Mouse (Mus musculus) kidney, adult 2 months (tissue): ENCODE data around the gene Cby1. TPM values are rescaled to one million over a fixed set of nuclear protein-coding genes. Genes with fewer than 3 reads are reported as not detected.
"Not testable (repeated sequence)": the region's sequence is repeated elsewhere in the genome, so short reads cannot be mapped to it uniquely, and the experiment has no call there.

ENCODE experiments used
- DNase-seq: peaks from one replicate; pipeline ENCODE4 v3.0.0; 2021
- H3K27ac ChIP-seq: fragments of 200-500 bp; 2 replicates; pipeline ENCODE4 v1.5.1; 2012; ENCODE audit warnings: low read depth, low read length, control low read depth, inconsistent platforms; ENCODE audit not compliant: insufficient read depth
- H3K27me3 ChIP-seq: fragments of 200-500 bp; replicated peaks from 2 replicates; pipeline ENCODE4 v1.6.1; 2012; ENCODE audit warnings: mild to moderate bottlenecking, moderate library complexity, low read length, inconsistent platforms; ENCODE audit not compliant: control insufficient read depth, insufficient read depth
- H3K36me3 ChIP-seq: fragments of 200-500 bp; 2 replicates; pipeline ENCODE4 v1.6.1; 2012; ENCODE audit warnings: mild to moderate bottlenecking, moderate library complexity, low read length, inconsistent platforms; ENCODE audit not compliant: control insufficient read depth, insufficient read depth
- H3K4me1 ChIP-seq: fragments of 200-500 bp; 2 replicates; pipeline ENCODE4 v1.6.1; 2011; ENCODE audit warnings: low read length; ENCODE audit not compliant: control insufficient read depth, insufficient read depth
- H3K4me3 ChIP-seq: fragments of 200-500 bp; 2 replicates; pipeline ENCODE4 v1.5.1; 2011; ENCODE audit warnings: mild to moderate bottlenecking, low read depth, low read length, control low read depth; ENCODE audit not compliant: insufficient read depth
- CTCF ChIP-seq: fragments of 200-500 bp; conservative IDR thresholded peaks from 2 replicates; pipeline ENCODE4 v1.5.1; 2011; ENCODE audit warnings: low read depth, mild to moderate bottlenecking, control low read depth, low read length, moderate library complexity, mixed read lengths; ENCODE audit not compliant: insufficient read depth, insufficient read length
- POLR2A ChIP-seq: fragments of 200-500 bp; IDR thresholded peaks from one replicate; pipeline ENCODE4 v1.6.1; 2011; ENCODE audit warnings: low read depth, low read length, control low read depth
- WGBS: fragments of 180-500 bp; shearing (Covaris S2); methylation state at CpG from one replicate; pipeline ENCODE4 v1.1.7; 2018; 5-methylcytosine and 5-hydroxymethylcytosine counted together
- polyA plus RNA-seq: library from polyadenylated mRNA; depleted of rRNA; stranded (reverse); fragments of >200 nt; gene quantifications from 2 replicates; pipeline ENCODE4 v1.2.3, GENCODE M21; 2012

Gene Cby1
- polyA plus RNA-seq, 1 experiment = 15.1 TPM

DNA sequence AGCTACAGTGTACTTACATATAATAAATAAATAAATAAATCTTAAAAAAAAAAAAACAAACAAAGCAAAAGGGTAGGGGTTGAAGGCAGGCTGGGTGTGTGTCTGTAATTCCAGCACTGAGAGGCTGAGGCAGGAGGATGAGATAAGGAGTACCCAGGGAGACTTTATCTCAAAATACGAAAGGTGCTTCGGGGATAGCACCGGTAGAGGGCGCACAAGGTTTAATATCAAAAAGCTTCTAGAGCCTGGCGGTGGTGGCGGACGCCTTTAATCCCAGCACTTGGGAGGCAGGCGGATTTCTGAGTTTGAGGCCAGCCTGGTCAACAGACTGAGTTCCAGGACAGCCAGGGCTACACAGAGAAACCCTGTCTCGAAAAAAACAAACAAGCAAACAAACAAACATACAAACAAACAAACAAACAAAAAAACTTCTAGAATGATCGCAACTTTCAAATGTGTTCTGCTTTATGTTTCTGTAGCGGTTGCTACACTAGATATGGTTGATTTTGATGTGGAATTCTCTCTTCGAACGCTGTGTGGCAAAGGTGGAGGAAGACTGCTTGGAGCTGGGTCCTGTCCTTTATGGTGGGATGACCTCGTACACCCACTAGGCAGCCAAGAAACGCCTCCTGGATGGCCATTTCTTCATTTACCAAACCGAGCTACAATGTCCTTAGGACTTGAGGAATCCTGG is 1.0 kb upstream of the Cby1 start:
- TF ChIP-seq CTCF (peak; percentile 59), POLR2A (no peak)
- H3K27me3 ChIP-seq = no peaks in the 10 kb centered on the region
- H3K36me3 ChIP-seq = no peaks in the 10 kb centered on the region
- H3K4me1 ChIP-seq = 0 out of 2 replicates have a peak, but pooled peaks cover 3% of the 10 kb centered on the region
- H3K4me3 ChIP-seq = peak overlapping the region; percentile 78
- WGBS = 2% methylated on average over 16 of the region's 16 CpGs
- peak overlapping the region; percentile 96; the same call in 1 of the 2 replicates for H3K27ac ChIP-seq
- DNase-seq = peak; percentile 91

DNA sequence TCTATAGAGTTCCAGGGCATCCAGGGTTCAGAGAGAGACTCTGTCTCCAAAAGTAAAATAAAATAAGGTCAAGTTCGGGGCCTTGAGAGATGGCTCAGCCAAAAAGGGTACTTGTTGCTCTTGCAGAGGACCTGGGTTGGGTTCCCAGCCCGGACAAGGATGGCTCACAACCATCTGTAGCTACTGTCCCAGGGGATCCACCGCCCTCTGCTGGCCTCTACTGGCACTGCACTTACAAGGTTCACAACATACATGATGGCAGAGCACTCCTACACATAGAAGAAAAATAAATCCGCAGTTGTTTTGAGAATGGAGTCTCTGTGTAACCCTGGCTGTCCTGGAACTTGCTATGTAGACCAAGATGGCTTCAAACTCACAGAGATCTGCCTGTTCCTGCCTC is 2.9 kb downstream of the Cby1 start:
- 0 out of 2 replicates have a peak, but pooled peaks cover 3% of the 10 kb centered on the region for H3K4me1 ChIP-seq
- H3K36me3 ChIP-seq = no peaks in the 10 kb centered on the region
- 81% methylated on average over 4 of the region's 4 CpGs for WGBS
- no peak overlapping the region for H3K4me3 ChIP-seq
- TF ChIP-seq POLR2A = no peak
- peak; percentile 48 for TF ChIP-seq CTCF
- no peaks in the 10 kb centered on the region for H3K27me3 ChIP-seq
- H3K27ac ChIP-seq = no peak overlapping the region
- peak; percentile 38 for DNase-seq

DNA sequence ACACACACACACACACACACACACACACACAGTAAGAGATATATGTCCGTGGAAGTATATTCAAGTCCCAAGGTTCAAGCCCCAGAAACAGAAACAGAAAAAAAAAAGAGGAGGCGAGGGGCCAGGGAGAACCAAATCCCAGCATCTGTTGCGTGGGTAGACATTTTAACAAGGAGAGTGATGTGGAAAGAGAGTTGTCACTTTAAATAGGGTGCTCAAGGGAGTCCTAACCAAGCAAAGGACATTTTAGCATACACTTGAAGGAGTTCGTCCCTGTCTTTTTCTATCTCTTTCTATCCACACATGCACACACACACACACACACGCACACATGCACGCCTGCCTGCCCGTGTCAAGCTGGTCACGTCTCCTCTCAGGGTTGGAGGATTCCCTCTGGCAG is 5.7 kb downstream of the Cby1 start:
- 95% methylated on average over 8 of the region's 8 CpGs for WGBS
- TF ChIP-seq POLR2A (no peak), CTCF (no peak)
- no peak for DNase-seq
- Histone ChIP-seq H3K36me3 (no peaks in the 10 kb centered on the region), H3K27ac (no peak overlapping the region), H3K4me3 (no peak overlapping the region), H3K27me3 (no peaks in the 10 kb centered on the region), H3K4me1 (0 out of 2 replicates have a peak, but pooled peaks cover 1% of the 10 kb centered on the region)

DNA sequence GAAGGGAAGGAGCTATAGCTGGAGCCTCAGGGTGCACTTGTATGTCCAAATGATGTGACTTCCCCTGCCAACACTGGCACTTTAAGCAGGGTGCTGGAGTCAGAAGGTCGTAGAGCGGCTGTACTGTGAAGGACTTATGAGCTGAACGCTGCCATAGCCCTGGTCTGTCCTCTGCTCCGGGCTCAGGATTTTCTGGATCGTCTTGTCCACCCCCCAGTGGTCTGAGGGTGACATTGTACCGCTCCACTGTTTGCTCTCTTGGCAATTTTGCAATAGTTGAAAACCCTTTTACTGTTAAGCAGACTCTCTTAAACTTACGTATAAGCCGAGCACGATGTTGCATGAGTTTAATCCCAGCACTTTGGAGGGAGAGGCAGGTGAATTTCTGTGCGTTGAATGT is 10.2 kb downstream of the Cby1 start:
- H3K27ac ChIP-seq = no peak overlapping the region
- peak; percentile 36 for DNase-seq
- WGBS = 51% methylated on average over 10 of the region's 10 CpGs
- H3K27me3 ChIP-seq = no peaks in the 10 kb centered on the region
- TF ChIP-seq CTCF (peak; percentile 28; the same call in 1 of the 2 replicates), POLR2A (no peak)
- no peaks in the 10 kb centered on the region; the same call in 1 of the 2 replicates for H3K36me3 ChIP-seq
- H3K4me1 ChIP-seq = no peaks in the 10 kb centered on the region; the same call in 1 of the 2 replicates
- H3K4me3 ChIP-seq = no peak overlapping the region

DNA sequence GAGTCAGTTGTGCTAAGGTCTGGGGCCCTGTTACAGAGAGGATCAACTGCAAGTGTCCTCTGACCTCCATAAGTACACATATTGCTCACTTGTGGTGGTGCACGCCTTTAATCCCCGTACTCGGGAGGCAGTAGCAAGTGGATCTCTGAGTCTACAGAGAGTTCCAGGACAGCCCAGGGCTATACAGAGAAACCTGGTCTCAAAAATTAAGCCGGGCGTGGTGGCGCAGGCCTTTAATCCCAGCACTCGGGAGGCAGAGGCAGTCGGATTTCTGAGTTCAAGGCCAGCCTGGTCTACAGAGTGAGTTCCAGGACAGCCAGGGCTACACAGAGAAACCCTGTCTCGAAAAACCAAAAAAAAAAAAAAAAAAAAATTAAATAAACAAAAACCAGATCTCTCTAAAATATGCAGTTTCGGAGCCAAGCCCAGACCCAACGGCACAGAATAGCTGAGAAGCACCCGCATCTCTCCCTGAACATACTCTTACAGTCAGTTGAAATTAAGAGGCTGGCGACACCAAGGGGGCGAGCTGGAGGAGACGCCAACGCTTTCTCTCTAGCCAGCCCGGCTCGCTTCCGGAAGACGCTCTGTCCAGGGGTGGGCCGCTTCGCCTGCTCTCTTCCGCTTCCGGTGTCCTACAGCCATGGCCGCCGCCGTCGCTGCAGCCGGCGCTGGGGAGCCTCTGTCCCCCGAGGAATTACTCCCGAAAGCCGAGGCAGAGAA is 11.4 kb downstream of the Cby1 start, which contains the start of gene Tomm22:
Gene Tomm22 (plus strand): TSS at position 613 of the 723 bp plus-strand sequence.
- no peak for TF ChIP-seq POLR2A
- TF ChIP-seq CTCF = peak; percentile 69
- Histone ChIP-seq H3K27me3 (no peaks in the 10 kb centered on the region), H3K4me1 (no peaks in the 10 kb centered on the region; the same call in 1 of the 2 replicates), H3K4me3 (peak within 1 kb of the TSS; percentile 75), H3K27ac (no peak within 1 kb of the TSS), H3K36me3 (peaks cover under 1% of the 10 kb centered on the region; the same call in 1 of the 2 replicates)
- WGBS = 20% methylated on average over 33 of the region's 33 CpGs
- DNase-seq = peak; percentile 93

DNA sequence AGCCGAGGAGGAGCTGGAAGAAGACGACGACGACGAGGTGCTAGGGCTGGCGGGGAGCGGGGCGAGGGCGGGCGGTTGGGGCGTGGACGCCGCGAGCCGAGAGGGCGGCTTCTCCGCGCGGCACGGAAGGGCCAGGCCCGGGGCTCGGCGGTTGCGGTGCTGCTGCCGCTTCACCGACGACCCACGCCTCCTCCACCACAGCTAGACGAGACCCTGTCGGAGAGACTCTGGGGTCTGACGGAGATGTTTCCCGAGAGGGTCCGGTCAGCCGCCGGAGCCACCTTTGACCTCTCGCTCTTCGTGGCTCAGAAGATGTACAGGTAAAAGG is 11.9 kb downstream of the Cby1 start:
- TF ChIP-seq CTCF (no peak), POLR2A (no peak)
- DNase-seq = no peak
- Histone ChIP-seq H3K4me3 (peak overlapping the region; percentile 75), H3K4me1 (no peaks in the 10 kb centered on the region; the same call in 1 of the 2 replicates), H3K27me3 (no peaks in the 10 kb centered on the region), H3K27ac (no peak overlapping the region), H3K36me3 (peaks cover 2% of the 10 kb centered on the region; the same call in 1 of the 2 replicates)
- under 1% methylated on average over 37 of the region's 37 CpGs for WGBS

DNA sequence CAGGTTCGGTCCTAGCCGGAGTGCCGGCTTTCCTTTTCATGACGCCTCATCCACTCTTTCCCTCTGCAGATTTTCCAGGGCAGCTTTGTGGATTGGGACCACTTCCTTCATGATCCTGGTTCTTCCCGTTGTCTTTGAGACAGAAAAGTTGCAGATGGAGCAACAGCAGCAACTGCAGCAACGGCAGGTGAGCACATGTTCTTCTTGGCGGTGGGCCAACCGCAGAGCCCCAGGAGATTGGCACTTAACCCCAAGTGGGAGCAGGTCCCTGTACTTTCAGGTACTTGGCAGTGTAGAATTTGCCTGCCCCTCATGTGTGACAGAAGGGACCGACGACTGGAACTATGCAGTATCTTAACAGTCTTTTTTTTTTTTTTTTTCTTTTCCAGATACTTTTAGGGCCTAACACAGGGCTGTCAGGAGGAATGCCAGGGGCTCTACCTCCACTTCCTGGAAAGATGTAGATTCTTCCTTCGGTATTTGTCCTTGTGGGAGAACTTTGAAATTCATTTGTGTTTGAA is 12.9 kb downstream of the Cby1 start:
- H3K27ac ChIP-seq, H3K36me3 ChIP-seq, H3K4me1 ChIP-seq, H3K27me3 ChIP-seq, H3K4me3 ChIP-seq: not testable (repeated sequence)
- peak; percentile 40 for DNase-seq
- 56% methylated on average over 11 of the region's 11 CpGs for WGBS
